Mouse (Mus musculus) testis, adult 2 months (tissue): ENCODE data around the gene Gm39115. TPM values are rescaled to one million over a fixed set of nuclear protein-coding genes. Genes with fewer than 3 reads are reported as not detected.
"Not testable (repeated sequence)": the region's sequence is repeated elsewhere in the genome, so short reads cannot be mapped to it uniquely, and the experiment has no call there.

Experiments
- H3K27ac ChIP-seq: fragments of 200-500 bp; 2 replicates; pipeline ENCODE4 v1.5.1; 2012; ENCODE audit warnings: low read depth, low read length; ENCODE audit not compliant: control insufficient read depth, insufficient read depth
- H3K27me3 ChIP-seq: fragments of 200-500 bp; 2 replicates; pipeline ENCODE4 v1.6.1; 2012; ENCODE audit warnings: mild to moderate bottlenecking, low read length, moderate library complexity; ENCODE audit not compliant: control insufficient read depth, insufficient read depth
- H3K36me3 ChIP-seq: fragments of 200-500 bp; 2 replicates; pipeline ENCODE4 v1.6.1; 2012; ENCODE audit warnings: mild to moderate bottlenecking, low read length; ENCODE audit not compliant: control insufficient read depth, insufficient read depth
- H3K4me1 ChIP-seq: fragments of 200-500 bp; 2 replicates; pipeline ENCODE4 v1.6.1; 2012; ENCODE audit warnings: low read length; ENCODE audit not compliant: control insufficient read depth, insufficient read depth
- H3K4me3 ChIP-seq: fragments of 200-500 bp; 2 replicates; pipeline ENCODE4 v1.5.1; 2012; ENCODE audit warnings: low read depth, mild to moderate bottlenecking, low read length, moderate library complexity, mixed read lengths; ENCODE audit not compliant: control insufficient read depth
- CTCF ChIP-seq: fragments of 200-500 bp; IDR thresholded peaks from 2 replicates; pipeline ENCODE4 v1.5.1; 2012; ENCODE audit warnings: low read depth, mild to moderate bottlenecking, inconsistent platforms, low read length, moderate library complexity; ENCODE audit not compliant: control insufficient read depth, insufficient read depth, insufficient replicate concordance
- POLR2A ChIP-seq: fragments of 200-500 bp; IDR thresholded peaks from 2 replicates; pipeline ENCODE4 v1.6.1; 2012; ENCODE audit warnings: low read depth, mild to moderate bottlenecking, inconsistent platforms, low read length, moderate library complexity; ENCODE audit not compliant: control insufficient read depth
- polyA plus RNA-seq: library from polyadenylated mRNA; depleted of rRNA; stranded (reverse); fragments of >200 nt; gene quantifications from 2 replicates; pipeline ENCODE4 v1.2.3, GENCODE M21; 2012

Gene Gm39115
- polyA plus RNA-seq, 1 experiment, result not detected

- H3K4me1 ChIP-seq, result no peaks in the 10 kb centered on the region
- H3K27ac ChIP-seq, result no peak overlapping the region
- TF ChIP-seq POLR2A, result no peak
- TF ChIP-seq CTCF, result no peak
- H3K36me3 ChIP-seq, result no peaks in the 10 kb centered on the region
- no peaks in the 10 kb centered on the region for H3K27me3 ChIP-seq
- no peak overlapping the region for H3K4me3 ChIP-seq
Measured at GRCm38 (mm10) chr7:142134206-142134995, 1.4 kb downstream of the Gm39115 start.

DNA sequence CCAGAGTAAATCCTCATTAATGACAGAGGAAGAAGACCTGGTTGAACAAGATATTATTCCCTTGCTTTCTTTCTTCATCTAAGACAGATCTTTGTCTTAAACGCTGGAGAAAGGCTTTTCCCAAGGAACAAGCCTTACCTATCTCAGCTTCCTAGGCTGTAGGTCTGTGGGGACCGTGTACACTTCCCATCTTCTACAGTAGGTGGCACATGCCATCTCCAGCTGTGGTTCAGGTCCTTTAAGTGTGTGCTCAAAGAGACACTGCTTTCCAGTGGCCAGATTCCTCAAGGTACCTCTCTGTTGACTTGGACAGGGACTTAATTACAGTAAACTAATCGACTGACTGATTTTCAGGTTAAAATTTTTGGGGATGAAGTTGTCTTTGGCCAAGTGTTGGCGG is 7.0 kb downstream of the Gm39115 start:
- TF ChIP-seq CTCF (no peak), POLR2A (no peak)
- Histone ChIP-seq H3K27me3 (no peaks in the 10 kb centered on the region), H3K4me3 (no peak overlapping the region), H3K4me1 (no peaks in the 10 kb centered on the region), H3K27ac (no peak overlapping the region), H3K36me3 (no peaks in the 10 kb centered on the region)

DNA sequence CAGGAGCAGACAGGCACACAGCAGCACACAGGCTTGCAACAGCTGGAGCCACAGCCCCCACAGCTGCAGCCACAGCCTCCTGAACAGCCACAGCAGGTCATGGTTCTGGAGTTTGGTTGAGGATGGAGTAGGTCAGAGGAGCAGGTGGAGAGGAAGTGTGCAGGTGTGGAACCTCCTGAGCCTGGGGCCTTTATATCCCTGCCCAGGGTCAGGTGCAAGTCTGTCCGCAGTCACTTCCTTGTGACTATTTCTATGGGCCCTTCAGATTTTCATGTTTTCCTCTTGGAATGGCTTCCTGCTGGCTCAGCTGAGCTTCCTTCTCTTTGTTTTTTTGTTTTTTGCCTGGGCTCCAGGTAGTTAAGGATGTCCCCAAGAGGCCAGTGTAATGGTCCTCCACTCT is 15.2 kb downstream of the Gm39115 start, which contains the start of gene Gm45618:
Gm45618 (minus strand) TSS at position 101 of the 400 bp plus-strand sequence.
- H3K36me3 ChIP-seq, H3K4me1 ChIP-seq, H3K27ac ChIP-seq, H3K27me3 ChIP-seq, H3K4me3 ChIP-seq: not testable (repeated sequence)

DNA sequence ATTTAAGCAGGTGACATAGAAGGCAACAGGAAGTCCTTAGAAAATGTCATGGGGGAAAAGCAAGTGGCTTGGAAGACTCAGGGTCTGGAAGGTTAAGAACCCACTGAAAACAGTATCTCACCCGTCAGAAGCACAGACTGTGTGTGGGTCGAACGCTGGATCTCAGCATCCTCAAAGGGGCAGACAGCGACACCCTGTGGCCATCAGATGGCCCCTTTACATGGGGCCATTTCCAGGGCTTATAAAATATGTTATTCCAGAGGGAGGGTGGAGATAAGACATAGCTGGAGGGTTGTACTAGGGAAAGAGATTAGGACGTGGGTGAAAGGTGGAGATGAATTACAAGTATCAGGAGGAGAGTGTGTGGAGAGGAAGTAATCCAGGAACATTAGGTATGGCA is 16.2 kb downstream of the Gm39115 start:
- TF ChIP-seq POLR2A, result no peak
- no peak for TF ChIP-seq CTCF
- H3K4me1 ChIP-seq, result no peaks in the 10 kb centered on the region
- H3K27me3 ChIP-seq, result no peaks in the 10 kb centered on the region
- H3K36me3 ChIP-seq, result no peaks in the 10 kb centered on the region
- H3K27ac ChIP-seq, result no peak overlapping the region
- H3K4me3 ChIP-seq, result no peak overlapping the region

GRCm38 (mm10) chr7:142104747-142105146 is 31.1 kb downstream of the Gm39115 start:
- no peaks in the 10 kb centered on the region for H3K27me3 ChIP-seq
- no peak for TF ChIP-seq POLR2A
- TF ChIP-seq CTCF, result no peak
- H3K27ac ChIP-seq, result no peak overlapping the region
- H3K36me3 ChIP-seq, result no peaks in the 10 kb centered on the region
- H3K4me3 ChIP-seq, result no peak overlapping the region
- H3K4me1 ChIP-seq, result no peaks in the 10 kb centered on the region

GRCm38 (mm10) chr7:142097776-142098175 is 38.1 kb downstream of the Gm39115 start:
- no peak overlapping the region for H3K4me3 ChIP-seq
- peaks cover 13% of the 10 kb centered on the region for H3K4me1 ChIP-seq
- H3K27me3 ChIP-seq, result no peaks in the 10 kb centered on the region
- H3K36me3 ChIP-seq, result no peaks in the 10 kb centered on the region
- TF ChIP-seq CTCF, result peak; percentile 82; the same call in 1 of the 2 replicates
- TF ChIP-seq POLR2A, result no peak
- no peak overlapping the region for H3K27ac ChIP-seq

DNA sequence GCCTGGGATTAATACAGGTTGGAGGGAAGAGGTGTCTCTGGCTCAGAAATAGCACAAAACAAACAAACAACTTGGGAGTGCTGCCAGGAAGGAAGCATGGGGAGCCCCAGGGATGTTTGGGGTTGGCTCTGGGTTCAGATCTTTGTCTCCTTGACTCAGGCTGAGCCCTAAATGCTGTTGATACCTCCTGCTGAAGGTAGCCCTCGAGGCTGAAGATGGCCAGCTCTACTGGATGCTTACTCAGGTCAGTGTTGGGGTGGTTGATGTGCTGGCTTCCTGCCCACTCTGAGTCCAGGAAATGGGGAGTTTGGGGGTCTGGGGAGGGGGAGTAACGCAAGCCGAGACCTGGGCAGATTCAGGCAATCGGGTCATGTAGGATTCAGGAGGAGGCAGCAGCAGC is 39.1 kb downstream of the Gm39115 start:
- no peak overlapping the region for H3K27ac ChIP-seq
- H3K4me3 ChIP-seq, result no peak overlapping the region
- no peak for TF ChIP-seq CTCF
- no peaks in the 10 kb centered on the region for H3K36me3 ChIP-seq
- H3K27me3 ChIP-seq, result no peaks in the 10 kb centered on the region
- H3K4me1 ChIP-seq, result peaks cover 18% of the 10 kb centered on the region

DNA sequence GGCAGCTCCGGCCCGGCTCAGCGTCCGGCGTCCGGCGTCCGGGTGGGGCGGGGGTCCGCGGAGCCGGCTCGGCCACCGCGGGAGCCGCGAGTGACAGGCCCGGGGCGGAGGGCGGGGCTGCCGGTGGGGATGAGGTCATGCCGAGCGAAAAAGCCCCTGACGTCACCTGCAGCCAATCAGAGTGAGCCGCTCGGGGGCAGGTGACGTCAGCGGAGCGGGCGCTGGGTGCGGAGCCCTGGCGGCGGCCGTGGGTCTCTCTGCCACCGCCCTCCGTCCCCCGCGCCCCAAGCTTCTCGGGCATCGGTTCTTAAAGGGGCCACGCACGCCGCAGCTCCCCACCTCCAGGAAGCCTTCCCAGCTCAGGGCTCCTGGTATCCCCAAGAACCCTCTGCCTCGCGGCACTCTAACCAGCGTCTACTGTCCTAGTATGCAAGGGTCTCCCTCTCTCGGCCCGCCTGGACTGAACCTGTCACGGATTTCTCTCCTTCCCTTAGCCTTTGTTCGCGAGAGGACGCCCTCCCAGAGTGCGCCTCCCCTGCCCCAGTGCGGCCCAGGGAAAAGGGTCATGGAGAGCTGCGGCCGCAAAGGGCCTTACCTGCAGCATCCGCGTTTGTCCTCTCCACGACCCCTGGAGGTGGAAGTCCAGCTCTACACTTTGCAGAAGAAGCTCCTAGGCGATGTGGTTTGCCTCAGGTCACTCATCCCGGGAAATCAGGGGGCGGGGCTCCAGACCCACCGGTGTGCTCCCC is 40.5 kb downstream of the Gm39115 start, which contains the start of gene Dusp8:
Dusp8 (minus strand) TSS at position 661 of the 749 bp plus-strand sequence.
- H3K36me3 ChIP-seq, result no peaks in the 10 kb centered on the region
- no peak within 1 kb of the TSS for H3K27ac ChIP-seq
- H3K4me1 ChIP-seq, result peaks cover 20% of the 10 kb centered on the region
- no peaks in the 10 kb centered on the region for H3K27me3 ChIP-seq
- TF ChIP-seq CTCF (no peak), POLR2A (0 out of 2 replicates have a peak, but pooled peaks have one; percentile 22)
- peak within 1 kb of the TSS; percentile 72 for H3K4me3 ChIP-seq
